Mouse (Mus musculus): ENCODE measurements around the gene Atg2b.
A peak's percentile ranks its signal among the peaks of the same experiment; 100 is the strongest.

Atg2b gene

GRCm38 (mm10) chr12:105685001-105685691, at the start of gene Atg2b:
Gene Atg2b (minus strand): TSS chr12:105685211.
- peak; percentile 96 for DNase-seq

GRCm38 (mm10) chr12:105733370-105734159, 48.6 kb upstream of the Atg2b start:
- DNase-seq, result no peak

GRCm38 (mm10) chr12:105730851-105731460, 45.9 kb upstream of the Atg2b start:
- DNase-seq, result no peak

- peak; percentile 47 for DNase-seq
These were observed 43.0 kb upstream of the Atg2b start for GRCm38 (mm10) chr12:105727964-105728363.

GRCm38 (mm10) chr12:105727268-105727667, 42.3 kb upstream of the Atg2b start:
- DNase-seq, result no peak

GRCm38 (mm10) chr12:105725736-105726135, 40.7 kb upstream of the Atg2b start:
- no peak for DNase-seq

GRCm38 (mm10) chr12:105724616-105725015, 39.6 kb upstream of the Atg2b start:
- no peak for DNase-seq

- no peak for DNase-seq
These were observed 37.6 kb upstream of the Atg2b start for GRCm38 (mm10) chr12:105722657-105723056.

- DNase-seq, result no peak
These were observed 36.6 kb upstream of the Atg2b start for GRCm38 (mm10) chr12:105721452-105722132.

- DNase-seq, result no peak
These were observed 35.2 kb upstream of the Atg2b start for GRCm38 (mm10) chr12:105720196-105720595.

GRCm38 (mm10) chr12:105718616-105719015, 33.6 kb upstream of the Atg2b start:
- peak; percentile 79 for DNase-seq

- peak; percentile 78 for DNase-seq
These were observed 20.9 kb upstream of the Atg2b start, which contains the start of gene Ak7 for GRCm38 (mm10) chr12:105705799-105706487. Gene Ak7 (plus strand): TSS chr12:105705976.

GRCm38 (mm10) chr12:105700433-105700832, 15.4 kb upstream of the Atg2b start:
- no peak for DNase-seq

GRCm38 (mm10) chr12:105697104-105697780, 12.2 kb upstream of the Atg2b start:
- no peak for DNase-seq

GRCm38 (mm10) chr12:105695848-105696247, 10.8 kb upstream of the Atg2b start:
- no peak for DNase-seq

GRCm38 (mm10) chr12:105694021-105694420, 9.0 kb upstream of the Atg2b start:
- no peak for DNase-seq

- peak; percentile 15 for DNase-seq
These were observed 4.4 kb upstream of the Atg2b start for GRCm38 (mm10) chr12:105689435-105689834.

- no peak for DNase-seq
These were observed 3.5 kb upstream of the Atg2b start for GRCm38 (mm10) chr12:105688546-105688945.

GRCm38 (mm10) chr12:105687416-105687815, 2.4 kb upstream of the Atg2b start:
- no peak for DNase-seq

GRCm38 (mm10) chr12:105686791-105687190, 1.8 kb upstream of the Atg2b start:
- no peak for DNase-seq

- peak; percentile 56 for DNase-seq
These were observed 794 bp downstream of the Atg2b start, which contains the start of gene Gskip for GRCm38 (mm10) chr12:105683933-105684901. Gene Gskip (plus strand): TSS chr12:105684829.
